Mouse (Mus musculus) embryonic facial prominence, embryonic 15.5 days (tissue): ENCODE results near the gene Hps5. TPM values are rescaled to one million over a fixed set of nuclear protein-coding genes. Genes with fewer than 3 reads are reported as not detected.

Source experiments
- ATAC-seq: fragments of 200-750 bp; cut with Nextera tagmentation; 2 replicates; pipeline ENCODE4 v1.8.0; 2017; ENCODE audit warnings: low read depth, moderate TSS enrichment; ENCODE audit not compliant: insufficient number of reproducible peaks, low FRiP score, low TSS enrichment
- H3K27ac ChIP-seq: fragments of 300-500 bp; sonication (generic); replicated peaks from 2 replicates; pipeline ENCODE4 v1.5.1; 2015; ENCODE audit warnings: mild to moderate bottlenecking, inconsistent platforms
- H3K27me3 ChIP-seq: fragments of 300-500 bp; sonication (generic); 2 replicates; pipeline ENCODE4 v1.6.1; 2015; ENCODE audit warnings: inconsistent platforms
- H3K36me3 ChIP-seq: fragments of 300-500 bp; sonication (generic); 2 replicates; pipeline ENCODE4 v1.6.1; 2015; ENCODE audit warnings: mild to moderate bottlenecking, inconsistent platforms
- H3K4me1 ChIP-seq: fragments of 300-500 bp; sonication (generic); 2 replicates; pipeline ENCODE4 v1.6.1; 2015; ENCODE audit warnings: inconsistent platforms
- H3K4me2 ChIP-seq: fragments of 300-500 bp; sonication (generic); replicated peaks from 2 replicates; pipeline ENCODE4 v1.6.1; 2015; ENCODE audit warnings: mild to moderate bottlenecking, inconsistent platforms
- H3K4me3 ChIP-seq: fragments of 300-500 bp; sonication (generic); replicated peaks from 2 replicates; pipeline ENCODE4 v1.5.1; 2015; ENCODE audit warnings: mild to moderate bottlenecking, inconsistent platforms
- H3K9ac ChIP-seq: fragments of 300-500 bp; sonication (generic); 2 replicates; pipeline ENCODE4 v1.6.1; 2015; ENCODE audit warnings: inconsistent platforms
- H3K9me3 ChIP-seq: fragments of 300-500 bp; sonication (generic); replicated peaks from 2 replicates; pipeline ENCODE4 v1.6.1; 2016; ENCODE audit warnings: inconsistent platforms
- WGBS: fragments of 180-500 bp; shearing (Covaris S2); methylation state at CpG from one replicate; pipeline ENCODE4 v1.1.7; 2015; 5-methylcytosine and 5-hydroxymethylcytosine counted together
- polyA plus RNA-seq: library from polyadenylated mRNA; unstranded; fragments of >200 nt; fragmentation: Nextera tagmentation; extraction: Ambion mirVana; gene quantifications from 2 replicates; pipeline ENCODE4 v1.2.1, GENCODE M21; 2015

Gene Hps5
- polyA plus RNA-seq, result 21.2 and 23.4 TPM in 2 replicates

DNA sequence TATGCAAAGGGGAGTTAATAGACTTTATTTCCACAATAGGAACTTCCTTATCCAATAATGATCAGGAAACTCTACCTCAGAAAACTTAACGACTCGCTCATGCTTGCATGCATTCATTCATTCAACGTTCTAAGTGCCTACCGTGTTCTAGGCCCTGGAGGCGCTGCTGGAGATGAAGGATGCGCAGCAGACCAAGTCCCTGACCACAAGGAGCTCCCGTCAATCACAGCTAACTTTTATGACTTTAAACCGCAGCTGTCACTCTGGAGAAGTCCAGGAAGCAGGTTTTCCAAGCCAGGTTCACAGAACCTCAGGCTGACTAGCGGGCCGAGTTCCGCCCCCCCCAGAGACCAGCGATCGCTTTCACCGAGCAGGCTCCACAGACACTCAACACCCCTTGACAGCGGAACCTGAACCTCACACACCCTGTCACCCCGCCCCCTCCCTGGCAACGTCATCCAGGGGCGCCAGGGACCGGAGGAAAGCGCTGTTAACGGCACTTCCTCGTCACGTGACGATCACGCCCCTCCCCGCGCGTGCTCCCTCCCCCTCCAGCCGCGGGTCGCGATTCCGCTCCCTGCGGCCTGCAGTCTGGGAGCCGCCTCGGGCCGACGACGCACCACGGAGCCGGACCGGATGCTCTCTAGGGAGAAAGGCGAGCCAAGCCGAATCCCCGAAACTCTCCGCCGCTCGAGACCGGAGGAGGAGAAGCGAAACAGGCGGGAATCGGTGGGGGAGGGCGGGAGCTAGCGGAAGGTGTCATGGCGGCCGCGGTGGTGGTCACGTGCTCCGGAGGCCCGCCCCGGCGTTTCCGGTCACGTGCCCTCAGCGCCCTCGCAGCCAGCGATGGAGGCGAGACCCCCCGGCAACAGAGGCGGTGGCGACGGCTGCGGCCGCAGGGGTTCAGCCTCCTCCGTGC is at the start of gene Hps5, which contains the start of gene Gtf2h1:
Gene Hps5, minus strand, starts transcription at position 778 of the 919 bp plus-strand sequence.
Gene Gtf2h1, plus strand, starts transcription at position 817 of the 919 bp plus-strand sequence.
- no peaks in the 10 kb centered on the region for H3K27me3 ChIP-seq
- peak within 1 kb of the TSS; percentile 89 for H3K4me2 ChIP-seq
- 0 out of 2 replicates have a peak, but pooled peaks cover 4% of the 10 kb centered on the region for H3K36me3 ChIP-seq
- H3K4me3 ChIP-seq, result peak within 1 kb of the TSS; percentile 93
- H3K4me1 ChIP-seq, result peaks cover 17% of the 10 kb centered on the region
- H3K9me3 ChIP-seq, result no peaks in the 10 kb centered on the region
- H3K27ac ChIP-seq, result peak within 1 kb of the TSS; percentile 89
- WGBS, result under 1% methylated on average over 72 of the region's 75 CpGs
- H3K9ac ChIP-seq, result peak within 1 kb of the TSS; percentile 88
- peak; percentile 97 for ATAC-seq

DNA sequence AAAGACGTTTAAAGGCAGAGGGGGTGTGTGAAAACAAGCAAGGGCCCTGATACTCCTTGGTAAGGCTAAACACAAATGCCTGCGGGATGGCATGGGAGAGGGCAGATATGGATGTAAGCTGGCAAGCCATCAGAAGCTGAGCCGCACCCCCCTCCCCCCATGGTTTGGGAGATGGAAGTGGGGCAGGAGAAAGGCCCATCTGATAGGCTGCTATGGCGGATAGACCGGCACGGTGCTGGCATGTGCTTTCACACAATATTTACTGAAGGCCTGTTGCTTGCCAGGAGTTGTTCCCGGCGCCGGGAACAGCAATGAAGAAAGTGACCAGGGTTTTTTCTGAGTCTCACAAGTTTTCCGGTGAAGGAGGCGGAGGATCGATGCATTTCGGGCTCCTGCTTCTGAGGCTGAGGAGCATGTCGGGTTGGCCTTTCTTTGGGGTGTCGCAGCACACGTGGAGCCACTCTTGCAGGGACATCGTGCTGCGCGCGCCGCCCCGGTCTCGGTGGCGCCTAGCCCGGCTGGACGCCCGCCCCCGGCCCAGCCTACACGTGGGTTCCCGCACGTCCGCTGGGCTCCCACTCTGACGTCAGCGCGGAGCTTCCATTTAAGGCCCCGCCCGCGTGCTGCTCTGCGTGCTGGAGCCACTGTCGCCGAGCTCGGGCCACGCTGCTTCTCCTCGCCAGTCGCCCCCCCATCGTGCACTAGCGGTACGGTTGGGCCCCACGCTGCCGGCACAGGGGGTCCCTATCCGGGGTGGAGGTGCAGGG is 49.5 kb upstream of the Hps5 start:
- Histone ChIP-seq H3K4me2 (peak overlapping the region; percentile 70), H3K27ac (peak overlapping the region; percentile 99)
- peak; percentile 91 for ATAC-seq

DNA sequence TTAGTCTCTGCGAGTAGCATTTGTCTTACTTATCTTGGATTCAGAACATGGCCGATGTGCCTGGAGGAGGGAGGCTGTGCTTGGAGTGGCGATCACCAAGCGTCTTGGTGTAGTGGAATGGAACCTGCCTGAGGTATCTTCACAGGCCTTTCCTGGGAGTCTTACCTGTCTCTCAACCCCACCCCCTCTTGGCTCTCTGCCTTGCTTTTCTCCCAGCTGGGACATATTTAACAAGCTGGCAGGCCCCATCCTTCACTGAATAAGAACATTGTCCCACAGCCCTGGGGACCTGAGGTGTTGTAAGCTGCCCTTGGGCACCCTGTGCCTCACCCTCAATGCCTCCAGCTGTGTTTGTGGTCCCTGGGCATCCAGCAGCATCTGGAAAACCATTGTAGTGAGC is 47.7 kb upstream of the Hps5 start:
- Histone ChIP-seq H3K4me1 (peaks cover 28% of the 10 kb centered on the region), H3K36me3 (peaks cover 8% of the 10 kb centered on the region; the same call in 1 of the 2 replicates), H3K27me3 (no peaks in the 10 kb centered on the region), H3K4me3 (no peak overlapping the region), H3K4me2 (no peak overlapping the region), H3K9me3 (no peaks in the 10 kb centered on the region), H3K27ac (no peak overlapping the region), H3K9ac (no peak overlapping the region)
- 84% methylated on average over 4 of the region's 4 CpGs for WGBS
- ATAC-seq, result no peak

More for the DNA sequence above, 49.5 kb upstream of the Hps5 start:
- Histone ChIP-seq H3K9me3 (no peaks in the 10 kb centered on the region), H3K36me3 (peaks cover 26% of the 10 kb centered on the region), H3K27me3 (no peaks in the 10 kb centered on the region), H3K9ac (peak overlapping the region; percentile 96), H3K4me3 (peak overlapping the region; percentile 96), H3K4me1 (peaks cover 14% of the 10 kb centered on the region)
- under 1% methylated on average over 50 of the region's 51 CpGs for WGBS

DNA sequence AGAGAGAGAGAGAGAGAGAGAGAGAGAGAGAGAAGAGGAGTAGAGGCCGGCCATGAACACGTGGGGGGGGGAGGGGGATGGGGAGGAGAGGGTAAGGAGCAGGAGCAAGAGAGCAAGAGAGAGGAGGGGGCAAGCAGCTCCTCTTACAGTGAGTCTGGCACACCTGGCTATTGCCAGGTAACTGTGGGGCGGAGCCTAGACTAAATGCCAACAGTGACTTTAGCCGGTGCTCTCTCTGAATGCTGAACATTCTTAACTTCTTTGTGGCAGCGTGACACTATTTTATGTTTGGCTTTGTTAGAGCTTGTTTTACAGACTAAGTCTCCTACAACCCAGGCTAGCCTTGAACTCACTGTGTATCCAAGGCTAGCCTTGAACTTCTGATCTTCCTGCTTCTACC is 46.4 kb upstream of the Hps5 start:
- Histone ChIP-seq H3K4me2 (no peak overlapping the region), H3K36me3 (no peaks in the 10 kb centered on the region), H3K27ac (no peak overlapping the region), H3K4me3 (no peak overlapping the region), H3K4me1 (peaks cover 37% of the 10 kb centered on the region), H3K9ac (no peak overlapping the region), H3K27me3 (no peaks in the 10 kb centered on the region), H3K9me3 (no peaks in the 10 kb centered on the region)
- no peak for ATAC-seq
- WGBS, result 24% methylated on average over 5 of the region's 5 CpGs

DNA sequence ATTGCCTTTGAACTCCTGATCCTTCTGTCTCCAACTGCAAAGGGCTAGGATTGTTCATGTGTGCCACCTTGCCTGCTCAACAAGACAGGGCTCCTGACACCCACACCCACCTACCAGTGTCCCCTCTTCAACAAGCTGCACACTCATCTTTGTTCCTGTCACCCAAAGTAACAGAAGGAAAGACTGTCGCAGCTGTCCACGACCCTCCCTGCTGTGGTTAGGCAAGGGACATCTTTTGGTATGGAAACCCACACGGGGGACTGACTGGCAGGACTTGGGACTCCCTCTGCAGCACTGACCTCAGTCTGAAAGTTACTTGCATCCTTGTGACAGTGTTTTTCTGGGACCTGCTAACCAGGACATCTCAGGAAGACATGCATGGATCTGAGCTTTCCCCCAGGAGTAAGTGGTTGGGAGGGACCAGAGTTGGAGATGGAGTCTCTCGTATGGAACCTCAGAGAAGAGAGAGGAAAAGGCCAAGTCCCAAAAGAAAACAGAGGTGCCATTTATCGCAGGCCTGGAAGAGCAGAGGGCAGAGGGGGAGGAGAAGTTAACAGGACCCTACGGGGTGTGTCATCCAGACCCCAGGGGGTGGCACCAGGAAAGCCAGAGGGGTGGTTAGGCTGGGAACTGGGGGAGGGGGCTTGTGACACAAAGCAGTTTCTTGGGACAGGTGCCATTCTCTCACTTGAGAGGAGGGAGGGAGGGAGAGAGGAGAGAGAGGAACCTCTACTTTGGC is 45.1 kb upstream of the Hps5 start, which contains the start of gene Ldha:
Gene Ldha, plus strand, starts transcription at position 689 of the 739 bp plus-strand sequence.
- WGBS, result 32% methylated on average over 6 of the region's 6 CpGs
- peaks cover 32% of the 10 kb centered on the region for H3K4me1 ChIP-seq
- H3K27ac ChIP-seq, result no peak within 1 kb of the TSS
- H3K4me3 ChIP-seq, result no peak within 1 kb of the TSS
- H3K27me3 ChIP-seq, result no peaks in the 10 kb centered on the region
- no peak for ATAC-seq
- no peaks in the 10 kb centered on the region for H3K9me3 ChIP-seq
- H3K4me2 ChIP-seq, result no peak within 1 kb of the TSS
- H3K36me3 ChIP-seq, result no peaks in the 10 kb centered on the region
- H3K9ac ChIP-seq, result no peak within 1 kb of the TSS

DNA sequence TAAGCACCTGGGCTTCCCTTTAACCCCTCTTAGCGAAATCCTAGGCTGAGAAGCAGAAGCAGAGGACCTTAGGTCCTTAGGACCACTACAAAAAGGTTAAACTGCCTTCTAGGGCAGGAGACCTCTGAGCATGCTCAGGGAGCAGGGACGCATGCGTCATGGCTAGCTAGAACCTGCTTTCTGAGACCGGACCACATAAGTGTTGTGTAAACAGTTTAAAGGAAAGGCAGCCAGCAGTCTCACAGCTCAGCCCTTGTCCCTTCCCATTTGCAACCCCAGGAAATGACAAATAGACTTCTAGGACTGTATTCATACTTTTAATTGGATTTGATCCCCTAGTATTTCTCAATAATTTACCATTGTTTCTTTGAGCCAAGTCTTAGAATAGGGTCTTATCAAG is 44.5 kb upstream of the Hps5 start:
- Histone ChIP-seq H3K27me3 (no peaks in the 10 kb centered on the region), H3K4me3 (no peak overlapping the region), H3K9ac (no peak overlapping the region), H3K9me3 (no peaks in the 10 kb centered on the region), H3K27ac (no peak overlapping the region), H3K4me1 (peaks cover 31% of the 10 kb centered on the region), H3K4me2 (no peak overlapping the region), H3K36me3 (no peaks in the 10 kb centered on the region)
- no peak for ATAC-seq
- whole genome bisulfite sequencing, result 46% methylated on average over 4 of the region's 4 CpGs

DNA sequence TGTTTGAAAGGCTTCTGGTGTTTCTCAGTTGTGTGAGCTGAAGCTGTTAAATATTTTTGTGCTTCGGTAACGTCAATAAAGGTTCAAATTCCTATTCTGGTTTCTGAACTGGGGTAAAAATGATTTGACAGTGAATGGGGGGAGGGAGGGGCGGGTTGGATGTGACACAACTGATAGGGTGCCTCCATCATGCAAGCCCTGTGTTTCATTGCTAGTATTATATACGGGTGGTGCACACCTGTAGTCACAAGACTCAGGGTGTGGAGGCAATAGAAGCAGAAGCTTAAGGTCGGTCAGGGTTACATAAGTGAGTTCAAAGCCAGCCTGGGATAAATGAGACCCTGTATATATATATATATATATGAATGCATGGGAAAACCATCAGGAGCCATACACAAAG is 44.0 kb upstream of the Hps5 start:
- no peak for ATAC-seq
- Histone ChIP-seq H3K4me1 (peaks cover 27% of the 10 kb centered on the region), H3K9ac (no peak overlapping the region), H3K4me2 (no peak overlapping the region), H3K9me3 (no peaks in the 10 kb centered on the region), H3K27me3 (no peaks in the 10 kb centered on the region), H3K27ac (no peak overlapping the region), H3K36me3 (no peaks in the 10 kb centered on the region), H3K4me3 (no peak overlapping the region)
- 71% methylated on average over 5 of the region's 5 CpGs for WGBS

DNA sequence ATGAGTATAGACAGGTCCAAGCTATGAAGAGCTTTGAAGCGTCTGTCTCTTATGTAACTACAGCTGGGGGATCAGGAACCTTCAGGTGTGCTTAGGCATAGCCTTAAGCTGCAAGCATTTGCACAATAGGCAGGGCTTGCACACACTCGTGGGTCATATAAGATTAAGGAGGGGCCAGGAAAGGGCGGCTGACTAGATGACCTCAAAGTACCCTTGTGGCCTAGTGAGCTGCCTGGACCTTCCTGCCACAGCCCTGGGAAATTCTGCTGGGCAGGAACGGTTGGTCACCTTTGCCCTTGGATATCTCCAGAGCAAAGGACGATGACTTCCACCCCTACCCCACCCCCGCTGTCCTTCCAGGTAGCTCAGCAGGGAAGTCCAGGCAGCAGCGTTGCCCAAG is 43.6 kb upstream of the Hps5 start:
- peaks cover 24% of the 10 kb centered on the region for H3K4me1 ChIP-seq
- H3K27ac ChIP-seq, result peak overlapping the region; percentile 91
- H3K4me2 ChIP-seq, result peak overlapping the region; percentile 32
- no peak overlapping the region for H3K9ac ChIP-seq
- no peaks in the 10 kb centered on the region for H3K9me3 ChIP-seq
- ATAC-seq, result peak; percentile 26; the same call in 1 of the 2 replicates
- 37% methylated on average over 7 of the region's 7 CpGs for WGBS
- no peaks in the 10 kb centered on the region for H3K36me3 ChIP-seq
- no peaks in the 10 kb centered on the region for H3K27me3 ChIP-seq
- H3K4me3 ChIP-seq, result no peak overlapping the region

DNA sequence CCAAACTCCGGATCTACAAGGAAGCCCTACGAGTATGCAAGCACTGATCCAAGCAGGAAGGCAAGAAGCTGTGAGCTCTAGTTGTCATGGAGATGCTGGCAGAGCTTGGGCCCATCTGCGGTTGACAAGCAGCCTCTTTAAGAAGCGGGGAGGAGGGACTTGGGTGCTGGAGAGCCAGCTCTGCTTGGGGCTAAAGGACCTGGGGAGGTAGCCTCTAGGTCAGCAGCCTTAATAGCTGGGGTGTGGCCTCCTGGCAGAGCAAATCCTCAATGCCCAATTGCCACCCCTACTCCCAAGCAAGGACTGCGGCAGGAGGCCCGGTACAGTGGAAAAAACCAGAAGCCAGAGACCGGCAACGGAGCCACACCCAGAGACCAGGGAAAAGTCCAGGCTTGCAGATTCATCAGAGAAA is 43.0 kb upstream of the Hps5 start:
- H3K4me3 ChIP-seq, result peak overlapping the region; percentile 1
- H3K9ac ChIP-seq, result no peak overlapping the region
- H3K36me3 ChIP-seq, result no peaks in the 10 kb centered on the region
- H3K9me3 ChIP-seq, result no peaks in the 10 kb centered on the region
- H3K27me3 ChIP-seq, result no peaks in the 10 kb centered on the region
- peak; percentile 75 for ATAC-seq
- H3K27ac ChIP-seq, result peak overlapping the region; percentile 91
- 4% methylated on average over 8 of the region's 8 CpGs for WGBS
- H3K4me1 ChIP-seq, result peaks cover 24% of the 10 kb centered on the region
- peak overlapping the region; percentile 32 for H3K4me2 ChIP-seq

DNA sequence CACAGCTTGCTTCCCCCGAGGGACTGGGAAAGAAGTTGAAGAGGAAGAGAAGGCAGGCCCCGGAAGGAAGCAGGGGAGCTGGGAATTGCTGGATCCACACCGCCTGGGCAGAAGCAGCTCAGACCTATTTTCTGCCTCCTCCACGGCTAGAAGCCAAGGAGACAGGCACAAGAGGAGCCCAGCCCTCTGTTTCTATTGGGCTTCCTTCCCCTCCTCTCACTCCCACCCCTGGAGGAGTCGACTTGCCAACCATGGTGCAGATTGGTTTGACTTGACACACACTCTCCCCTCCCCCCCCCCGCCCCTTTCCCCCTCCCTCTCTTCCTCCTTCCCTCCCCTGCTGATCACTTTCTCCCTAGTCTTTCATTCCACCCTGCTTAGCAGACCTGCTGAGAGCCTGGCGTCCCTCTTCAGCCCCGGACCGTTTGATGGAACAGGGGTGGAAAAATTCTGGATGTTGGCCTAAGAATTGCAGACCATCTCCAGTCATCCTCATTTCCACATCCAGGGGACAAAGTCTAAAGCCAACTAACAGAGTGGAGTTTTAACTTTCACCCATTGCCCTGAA is 42.3 kb upstream of the Hps5 start:
- no peak overlapping the region for H3K9ac ChIP-seq
- peak overlapping the region; percentile 32 for H3K4me2 ChIP-seq
- H3K4me1 ChIP-seq, result peaks cover 24% of the 10 kb centered on the region
- H3K27ac ChIP-seq, result peak overlapping the region; percentile 91
- H3K27me3 ChIP-seq, result no peaks in the 10 kb centered on the region
- H3K36me3 ChIP-seq, result no peaks in the 10 kb centered on the region
- no peaks in the 10 kb centered on the region for H3K9me3 ChIP-seq
- under 1% methylated on average over 9 of the region's 9 CpGs for WGBS
- peak overlapping the region; percentile 13; the same call in 1 of the 2 replicates for H3K4me3 ChIP-seq
- ATAC-seq, result peak; percentile 78
